Mouse (Mus musculus) layer of hippocampus, adult 11-12 months (tissue): ENCODE results near the gene Tinf2.

Source experiments
- DNase-seq: peaks from one replicate; pipeline ENCODE4 v3.0.0; 2022; ENCODE audit warnings: low spot score

Gene Tinf2

GRCm38 (mm10) chr14:55681160-55682117, at the start of gene Tinf2:
Tinf2 (minus strand) TSS chr14:55681820.
- DNase-seq = peak; percentile 97

- DNase-seq = peak; percentile 37
Measured at GRCm38 (mm10) chr14:55730531-55731032, 49.0 kb upstream of the Tinf2 start.

GRCm38 (mm10) chr14:55730116-55730515, 48.5 kb upstream of the Tinf2 start:
- no peak for DNase-seq

- DNase-seq = no peak
Measured at GRCm38 (mm10) chr14:55727889-55728685, 46.5 kb upstream of the Tinf2 start.

- DNase-seq = no peak
Measured at GRCm38 (mm10) chr14:55726261-55726660, 44.6 kb upstream of the Tinf2 start.

DNA sequence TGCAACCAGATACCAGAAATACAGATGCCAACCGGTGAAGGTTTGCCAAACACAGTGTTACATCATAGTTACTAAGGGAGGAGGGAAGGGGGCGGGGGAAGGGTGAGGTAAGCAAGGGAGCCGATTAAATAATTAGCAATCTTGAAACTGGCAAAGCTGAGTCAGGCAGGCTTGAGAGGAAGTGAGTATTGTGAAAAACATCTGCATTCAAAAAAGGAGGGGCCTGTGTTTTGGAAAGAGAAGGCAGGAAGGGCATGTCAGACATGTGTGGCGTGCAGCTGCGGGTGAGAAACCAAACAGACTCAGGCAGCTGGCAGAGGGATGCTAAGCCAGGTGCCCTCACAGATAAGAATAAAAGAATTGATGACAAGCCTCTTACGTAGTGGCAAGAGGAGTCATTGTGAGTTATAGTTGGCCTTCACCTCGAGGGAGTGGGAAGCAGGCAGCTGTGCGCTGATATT, 42.8 kb upstream of the Tinf2 start:
- no peak for DNase-seq

DNA sequence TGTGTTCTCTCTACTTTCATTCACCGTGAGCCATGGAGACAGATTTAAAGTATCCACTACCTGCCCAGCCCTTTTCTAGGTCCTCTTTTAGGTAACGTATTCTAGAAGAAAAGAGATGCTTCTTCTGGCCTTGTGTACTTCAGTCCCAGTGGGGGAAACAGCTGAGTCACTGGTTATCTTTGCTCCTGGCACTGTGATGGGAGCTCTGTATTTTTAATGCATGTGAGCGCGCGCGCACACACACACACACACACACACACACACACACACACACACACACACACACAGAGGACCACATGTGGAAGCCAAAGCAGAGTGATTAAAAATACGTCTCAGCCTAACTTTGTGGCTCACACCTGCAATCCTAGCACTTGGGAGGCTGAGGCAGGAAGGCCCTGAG, 41.8 kb upstream of the Tinf2 start:
- no peak for DNase-seq

GRCm38 (mm10) chr14:55722438-55722945, 40.9 kb upstream of the Tinf2 start:
- no peak for DNase-seq

DNA sequence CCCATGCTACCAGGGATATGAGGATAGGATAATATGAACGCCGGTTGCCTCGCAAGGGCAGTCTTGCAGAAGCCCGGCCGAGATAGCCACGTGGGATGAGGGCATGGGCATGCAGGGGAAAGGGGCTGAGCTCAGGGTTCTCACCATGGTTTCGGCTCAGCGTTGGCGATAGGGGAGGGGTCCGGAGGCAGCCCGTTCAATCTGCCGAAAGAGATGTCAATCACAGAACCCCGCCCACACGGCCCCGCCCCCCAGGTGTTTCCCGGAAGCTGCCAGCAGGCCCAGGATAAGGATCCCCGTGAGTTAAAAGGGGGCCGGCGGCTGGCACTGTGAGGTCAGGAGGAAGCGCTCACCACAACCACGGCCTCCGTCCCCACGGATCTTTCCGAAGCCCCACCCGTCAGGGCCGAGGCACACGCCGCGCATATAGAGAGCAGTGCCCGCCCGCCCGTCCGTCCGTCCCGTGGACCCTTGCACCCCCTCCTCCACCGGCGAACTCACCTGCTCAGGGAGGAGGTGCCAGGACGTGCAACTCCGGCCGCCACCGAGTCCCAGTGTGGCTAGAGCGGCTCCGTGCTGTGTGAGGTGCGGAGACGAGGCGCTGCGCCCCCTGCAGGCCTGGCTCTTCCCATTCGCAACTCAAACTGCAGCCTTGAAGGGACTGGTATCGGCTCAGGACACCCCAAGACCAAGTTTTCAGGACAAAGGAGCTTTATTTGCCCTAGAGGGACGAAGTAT, 40.2 kb upstream of the Tinf2 start, which contains the start of gene Rabggta:
Gene Rabggta, minus strand, starts transcription at position 564 of the 738 bp plus-strand sequence.
- peak; percentile 95 for DNase-seq

GRCm38 (mm10) chr14:55721076-55721475, 39.5 kb upstream of the Tinf2 start:
- no peak for DNase-seq

DNA sequence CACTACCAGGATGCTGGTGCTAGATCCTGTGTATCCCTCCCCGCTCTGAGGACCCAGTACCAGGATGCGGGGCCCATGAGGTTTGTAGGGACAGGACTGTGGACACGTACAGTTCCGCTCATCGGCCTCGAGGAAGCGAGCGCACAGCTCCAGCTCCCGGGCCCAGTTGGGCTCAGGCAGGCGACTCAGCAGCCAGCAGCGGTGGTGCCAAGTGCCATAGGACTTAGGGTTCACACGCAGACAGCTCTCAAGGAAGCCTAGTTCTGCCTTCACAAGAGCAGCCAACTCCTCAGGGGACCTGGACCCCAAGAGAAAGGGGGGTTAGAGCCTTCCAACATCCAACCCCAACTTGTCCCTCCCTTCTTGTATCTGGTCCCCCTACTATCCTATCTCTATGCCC, 39.0 kb upstream of the Tinf2 start:
- DNase-seq = no peak

GRCm38 (mm10) chr14:55719737-55720136, 38.1 kb upstream of the Tinf2 start:
- DNase-seq = no peak

GRCm38 (mm10) chr14:55716884-55717283, 35.3 kb upstream of the Tinf2 start:
- DNase-seq = no peak

GRCm38 (mm10) chr14:55716271-55716670, 34.7 kb upstream of the Tinf2 start:
- no peak for DNase-seq

DNA sequence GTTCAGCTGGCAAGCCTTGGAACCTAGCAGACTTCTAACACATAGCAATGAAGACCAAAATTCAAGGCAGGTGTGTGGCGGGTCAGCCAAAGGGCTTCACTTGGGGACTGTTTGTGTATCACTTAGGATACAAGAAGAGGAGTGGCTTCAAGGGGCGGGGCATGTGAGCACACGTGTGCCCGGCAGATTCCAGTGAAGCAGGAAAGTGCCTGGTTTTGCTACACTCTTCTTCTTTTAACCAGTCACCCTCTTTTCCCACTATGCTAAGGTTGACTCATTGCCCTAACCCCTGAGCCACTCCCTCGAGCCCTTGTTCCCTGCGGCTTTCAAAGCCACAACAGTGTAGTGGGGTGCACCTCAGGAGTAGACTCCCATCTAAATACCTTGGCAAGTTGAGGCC, 33.3 kb upstream of the Tinf2 start:
- no peak for DNase-seq

DNA sequence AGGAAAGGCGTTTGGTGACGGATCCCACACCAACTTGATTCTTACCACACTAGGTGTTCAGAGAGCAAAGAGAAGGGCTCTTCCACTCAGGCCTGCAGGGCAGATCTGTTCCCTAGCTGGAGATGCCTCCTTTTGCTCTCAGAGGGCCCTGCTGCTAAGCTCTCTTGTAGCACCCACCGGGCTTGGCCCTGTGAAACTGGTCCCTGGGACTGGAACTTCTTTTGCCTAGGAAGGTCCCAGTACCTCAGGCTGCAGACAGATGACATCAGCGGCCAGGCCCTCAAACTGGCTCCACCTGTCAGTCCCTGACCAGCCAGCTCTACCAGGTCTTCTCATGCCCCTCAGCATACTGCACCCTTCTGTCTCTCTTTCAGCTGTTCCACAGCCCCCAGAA, 32.1 kb upstream of the Tinf2 start, which contains the start of gene Tgm1:
Gene Tgm1, minus strand, starts transcription at position 198 of the 394 bp plus-strand sequence.
- no peak for DNase-seq

DNA sequence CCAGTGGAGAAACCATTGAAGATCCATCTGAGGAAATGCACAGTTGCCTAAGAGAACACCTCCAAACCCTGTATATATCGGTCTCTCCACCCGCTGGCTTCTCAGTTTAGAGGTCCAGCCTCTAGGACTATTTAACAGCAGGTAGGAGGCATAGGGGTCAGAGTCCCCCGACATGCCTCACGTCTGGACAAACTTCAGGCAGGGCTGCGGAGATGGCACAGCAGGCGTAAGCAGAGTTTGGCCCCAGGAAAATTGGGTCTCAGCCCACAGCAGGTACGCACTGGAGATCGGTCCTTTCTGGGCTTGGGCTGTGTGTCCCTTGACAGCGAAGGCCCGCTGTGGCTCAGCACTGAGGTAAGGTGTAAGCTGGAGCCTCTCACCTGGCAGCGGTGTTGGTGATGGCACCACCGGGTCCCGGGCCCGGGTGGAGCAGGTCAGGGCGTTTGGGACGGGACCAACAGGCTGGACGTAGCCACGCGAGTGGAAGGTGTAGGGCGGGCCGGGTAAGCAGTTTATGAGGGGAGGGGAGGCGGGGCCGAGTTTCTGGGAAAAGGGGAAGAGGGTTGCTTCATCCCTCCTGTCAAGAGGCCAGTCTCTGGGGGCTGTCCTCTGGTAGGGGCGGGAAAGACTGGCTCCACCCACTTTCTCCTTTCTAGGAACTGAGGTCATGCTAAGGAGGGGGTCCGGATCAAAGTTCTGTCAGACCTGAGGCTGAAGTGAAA, 31.5 kb upstream of the Tinf2 start:
- no peak for DNase-seq

DNA sequence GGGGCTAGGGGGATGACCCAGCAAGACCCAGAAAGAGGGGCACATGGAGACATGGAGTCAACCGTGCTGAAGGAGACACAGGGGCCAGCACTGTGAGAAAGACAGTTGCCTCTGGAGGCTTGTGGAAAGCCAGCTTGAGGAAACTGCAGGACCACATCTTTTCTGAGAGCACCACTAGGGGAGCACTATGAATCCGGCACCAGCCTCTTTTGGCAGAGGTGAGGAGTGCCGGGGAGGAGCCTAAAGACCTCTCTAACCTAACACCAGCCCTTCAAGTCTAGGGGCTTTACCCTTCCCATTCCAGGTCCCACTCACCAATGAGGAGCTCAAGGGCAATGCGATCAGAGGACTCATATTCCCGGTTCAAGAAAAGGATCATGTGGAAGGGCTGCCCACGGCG, 30.2 kb upstream of the Tinf2 start:
- DNase-seq = no peak

DNA sequence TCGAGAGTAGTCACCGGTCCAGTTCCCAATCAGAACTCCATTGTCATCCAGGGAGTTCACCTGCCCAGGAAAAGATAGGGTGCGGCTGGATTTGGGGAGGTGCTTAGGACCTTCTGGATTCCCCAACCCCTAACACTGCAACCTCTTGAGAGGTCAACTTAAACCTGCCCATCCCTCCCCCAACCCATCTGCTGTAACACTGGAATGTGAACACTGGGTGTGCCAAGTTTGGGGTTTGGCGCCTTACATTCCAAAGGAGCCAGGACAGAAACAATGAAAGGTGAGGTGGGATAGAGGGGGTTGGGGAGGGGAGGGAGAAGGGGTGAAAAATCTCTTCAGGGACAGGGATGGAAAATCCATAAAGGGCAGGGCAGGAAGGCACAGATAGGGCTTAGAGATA, 27.9 kb upstream of the Tinf2 start:
- no peak for DNase-seq

DNA sequence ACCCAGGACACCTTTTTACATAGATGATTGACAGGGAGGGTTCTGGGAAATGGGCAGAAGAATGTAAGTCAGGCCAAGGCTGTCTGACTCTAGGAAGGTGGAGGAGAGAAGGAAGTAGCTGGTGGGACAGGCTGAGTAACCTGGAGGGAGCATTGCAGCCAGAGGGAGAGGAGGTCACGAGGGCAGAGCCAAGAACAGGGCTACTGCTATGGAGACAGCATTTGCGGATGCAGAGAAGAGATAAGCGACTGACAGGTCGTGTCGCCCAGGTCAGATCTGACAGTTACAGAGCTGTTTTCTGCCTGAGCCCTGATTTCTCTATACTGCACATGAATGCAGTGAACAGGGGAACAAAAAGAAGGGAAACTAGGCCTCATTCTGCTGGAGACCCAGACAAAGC, 25.8 kb upstream of the Tinf2 start:
- DNase-seq = no peak

- no peak for DNase-seq
Measured at GRCm38 (mm10) chr14:55706051-55706600, 24.5 kb upstream of the Tinf2 start.
